Mouse (Mus musculus) lung, adult 2 months (tissue): ENCODE measurements around the gene Gm7980. TPM values are rescaled to one million over a fixed set of nuclear protein-coding genes. Genes with fewer than 3 reads are reported as not detected.
"Not testable (repeated sequence)": the region's sequence is repeated elsewhere in the genome, so short reads cannot be mapped to it uniquely, and the experiment has no call there.

Source experiments
- DNase-seq: peaks from one replicate; pipeline ENCODE4 v3.0.0; 2022
- H3K4me1 ChIP-seq: fragments of 200-500 bp; 2 replicates; pipeline ENCODE4 v1.6.1; 2011; ENCODE audit warnings: low read length; ENCODE audit not compliant: control insufficient read depth, insufficient read depth
- H3K4me3 ChIP-seq: fragments of 200-500 bp; replicated peaks from 2 replicates; pipeline ENCODE3; 2011; ENCODE audit warnings: low read depth, mild to moderate bottlenecking, control low read depth, low read length; ENCODE audit errors: extremely low read depth
- WGBS: fragments of 180-500 bp; shearing (Covaris S2); methylation state at CpG from one replicate; pipeline ENCODE4 v1.1.7; 2018; 5-methylcytosine and 5-hydroxymethylcytosine counted together
- polyA plus RNA-seq: library from polyadenylated mRNA; depleted of rRNA; stranded (reverse); fragments of >200 nt; gene quantifications from 2 replicates; pipeline ENCODE4 v1.2.3, GENCODE M21; 2012; rRNA removed

Gene Gm7980
- not detected in 2 replicates for polyA plus RNA-seq

- no CpG with 5 or more reads among the region's 2 CpGs for WGBS
These were observed at the start of gene Gm7980 for GRCm38 (mm10) chr14:41907190-41907589. TSS of gene Gm7980 (minus strand) at chr14:41907290.

GRCm38 (mm10) chr14:41943695-41944094 is 36.6 kb upstream of the Gm7980 start, which contains the start of gene 1700024B05Rik:
TSS of gene 1700024B05Rik (plus strand) at chr14:41943995.
- 55% methylated on average over 2 of the region's 2 CpGs for WGBS
- H3K4me3 ChIP-seq, H3K4me1 ChIP-seq, DNase-seq: not testable (repeated sequence)

More at GRCm38 (mm10) chr14:41907190-41907589, at the start of gene Gm7980:
- H3K4me1 ChIP-seq, DNase-seq, H3K4me3 ChIP-seq: not testable (repeated sequence)

DNA sequence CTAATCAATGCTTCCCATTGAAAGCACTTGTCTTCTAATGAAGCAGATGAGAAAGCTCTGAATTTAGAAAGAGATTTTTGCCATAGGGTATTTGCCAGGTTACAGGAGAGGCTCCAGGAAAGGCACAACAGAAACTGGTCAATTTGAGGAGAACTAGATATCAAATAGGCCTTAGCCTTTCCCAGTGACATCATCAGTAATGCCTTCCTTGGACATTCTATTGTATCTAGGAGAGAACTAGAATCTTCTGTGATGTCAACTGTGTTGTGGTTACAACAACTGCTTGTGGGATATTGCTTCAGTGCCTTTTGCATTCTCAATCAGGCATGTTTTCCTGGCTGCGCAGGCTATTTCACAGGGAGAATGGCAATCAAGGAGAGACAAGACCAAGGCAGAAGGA is 17.6 kb upstream of the Gm7980 start, which contains the start of gene 1700049E17Rik1:
TSS of gene 1700049E17Rik1 (plus strand) at position 301 of the 400 bp plus-strand sequence.
- not testable (repeated sequence) for DNase-seq, H3K4me3 ChIP-seq, H3K4me1 ChIP-seq
- WGBS, result no CpG with 5 or more reads among the region's 1 CpGs

Other genes with a start within 250 kb of the Gm7980 start
- gene Gm8068, start 205.4 kb downstream of the Gm7980 start, polyA plus RNA-seq, result not detected in 2 replicates
- not detected in 2 replicates for gene Gm7929, start 156.7 kb downstream of the Gm7980 start, polyA plus RNA-seq
- not detected in 2 replicates for gene Gm47189, start 134.8 kb downstream of the Gm7980 start, polyA plus RNA-seq
- not detected in 2 replicates for gene 1700049E17Rik1, start 17.7 kb upstream of the Gm7980 start, polyA plus RNA-seq
- gene 1700024B05Rik, start 36.7 kb upstream of the Gm7980 start, polyA plus RNA-seq, result not detected in 2 replicates
- gene Gm6401, start 60.6 kb upstream of the Gm7980 start, polyA plus RNA-seq, result not detected in 2 replicates
- not detected in 2 replicates for gene Gm3543, start 76.0 kb upstream of the Gm7980 start, polyA plus RNA-seq
- not detected in 2 replicates for gene Gm7951, start 210.1 kb upstream of the Gm7980 start, polyA plus RNA-seq